Mouse (Mus musculus) ES-E14 (cell line): Measurements from ENCODE around the gene Samm50. TPM values are rescaled to one million over a fixed set of nuclear protein-coding genes. Genes with fewer than 3 reads are reported as not detected.

Experiments
- DNase-seq: peaks from one replicate; pipeline ENCODE4 v3.0.0-alpha.2; 2013; ENCODE audit warnings: low read depth, low spot score
- H3K27ac ChIP-seq: 2 replicates; pipeline ENCODE4 v1.5.1; 2012; ENCODE audit warnings: low read depth, mild to moderate bottlenecking, low read length, moderate library complexity, mixed read lengths; ENCODE audit not compliant: poor library complexity, insufficient read depth, severe bottlenecking
- H3K36me3 ChIP-seq: 2 replicates; pipeline ENCODE4 v1.6.1; 2012; ENCODE audit warnings: mild to moderate bottlenecking, low read length, moderate library complexity, mixed read lengths; ENCODE audit not compliant: control insufficient read depth, poor library complexity, insufficient read depth, severe bottlenecking
- H3K4me1 ChIP-seq, 2 experiments: fragments of 150-350 bp in 1 of 2; sonication (generic) in 1 of 2; 2 replicates each; pipeline ENCODE4 v1.6.1; 2012; ENCODE audit warnings: low read length in 2 of 2, mild to moderate bottlenecking in 1 of 2, mixed read lengths in 1 of 2; ENCODE audit not compliant: control insufficient read depth in 2 of 2, insufficient read depth in 2 of 2, poor library complexity in 1 of 2
- H3K4me3 ChIP-seq, 2 experiments: fragments of 150-350 bp in 1 of 2; sonication (generic) in 1 of 2; 2 replicates each; pipeline ENCODE4 v1.5.1; 2012; ENCODE audit warnings: low read length in 2 of 2, low read depth in 1 of 2, mild to moderate bottlenecking in 1 of 2, mixed read lengths in 1 of 2; ENCODE audit not compliant: insufficient read depth in 1 of 2, poor library complexity in 1 of 2, severe bottlenecking in 1 of 2
- H3K9ac ChIP-seq: 2 replicates; pipeline ENCODE4 v1.6.1; 2012; ENCODE audit warnings: low read depth, mild to moderate bottlenecking, low read length, mixed read lengths; ENCODE audit not compliant: poor library complexity, insufficient read depth, severe bottlenecking
- H3K9me3 ChIP-seq: fragments of 150-350 bp; sonication (generic); 2 replicates; pipeline ENCODE4 v1.6.1; 2012; ENCODE audit warnings: low read depth, mild to moderate bottlenecking, low read length; ENCODE audit not compliant: control insufficient read depth, insufficient read depth
- CHD2 ChIP-seq: IDR thresholded peaks from 2 replicates; pipeline ENCODE4 v1.6.1; 2014; ENCODE audit warnings: mild to moderate bottlenecking, low read depth, low read length, inconsistent platforms
- HCFC1 ChIP-seq: IDR thresholded peaks from 2 replicates; pipeline ENCODE4 v1.6.1; 2012; ENCODE audit warnings: low read length, inconsistent platforms, borderline replicate concordance; ENCODE audit not compliant: insufficient read depth
- MAFK ChIP-seq: IDR thresholded peaks from 2 replicates; pipeline ENCODE4 v1.6.1; 2014; ENCODE audit warnings: mild to moderate bottlenecking, low read depth, low read length, inconsistent platforms; ENCODE audit not compliant: insufficient read depth
- ZC3H11A ChIP-seq: IDR thresholded peaks from 2 replicates; pipeline ENCODE4 v1.6.1; 2012; ENCODE audit warnings: low read depth, mild to moderate bottlenecking, inconsistent platforms, low read length, borderline replicate concordance
- ZNF384 ChIP-seq: IDR thresholded peaks from 2 replicates; pipeline ENCODE4 v1.6.1; 2012; ENCODE audit warnings: low read depth, low read length, inconsistent platforms
- in situ Hi-C, 2 experiments: fragments of 600-800 bp; cut with MboI; formaldehyde crosslinking; loops; one replicate each; pipeline ENCODE4 v1.15.1; 2025; ENCODE audit warnings: low sequenced_read_pairs in 2 of 2, inconsistent platforms in 1 of 2; ENCODE audit not compliant: unreplicated experiment in 2 of 2
- total RNA-seq: library from RNA; depleted of rRNA; stranded (reverse); fragments of 300-350 nt; gene quantifications from 2 replicates; pipeline ENCODE4 v1.2.3, GENCODE M21; 2012

Samm50 gene
- total RNA-seq, 1 experiment = 107 TPM

GRCm38 (mm10) chr15:84209517-84210412, 17.7 kb downstream of the Samm50 start:
- Histone ChIP-seq H3K9me3 (no peaks in the 10 kb centered on the region), H3K27ac (no peak overlapping the region), H3K9ac (no peak overlapping the region), H3K4me3 (no peak overlapping the region), H3K36me3 (peaks cover 67% of the 10 kb centered on the region), H3K4me1 (peaks cover 0 to 7% of the 10 kb centered on the region in 2 experiments; a peak in 1 of 4 replicates)
- no peak for DNase-seq
- TF ChIP-seq HCFC1 (no peak), MAFK (no peak), ZNF384 (no peak), CHD2 (no peak), ZC3H11A (no peak)
- in situ Hi-C loops = no loop called here

GRCm38 (mm10) chr15:84210461-84210860, 18.4 kb downstream of the Samm50 start:
- no peak overlapping the region for H3K4me3 ChIP-seq
- H3K27ac ChIP-seq = no peak overlapping the region
- TF ChIP-seq ZC3H11A = no peak
- peak; percentile 48; the same call in 1 of the 2 replicates for TF ChIP-seq MAFK
- in situ Hi-C loops = no loop called here
- DNase-seq = no peak
- no peaks in the 10 kb centered on the region for H3K9me3 ChIP-seq
- H3K9ac ChIP-seq = no peak overlapping the region
- H3K36me3 ChIP-seq = peaks cover 64% of the 10 kb centered on the region
- H3K4me1 ChIP-seq = peaks cover 0 to 14% of the 10 kb centered on the region in 2 experiments; a peak in 1 of 4 replicates

GRCm38 (mm10) chr15:84210941-84211340, 18.9 kb downstream of the Samm50 start:
- Histone ChIP-seq H3K9me3 (no peaks in the 10 kb centered on the region), H3K27ac (no peak overlapping the region), H3K4me1 (peaks cover 0 to 14% of the 10 kb centered on the region in 2 experiments; a peak in 1 of 4 replicates), H3K36me3 (peaks cover 59% of the 10 kb centered on the region), H3K4me3 (no peak overlapping the region), H3K9ac (no peak overlapping the region)
- TF ChIP-seq HCFC1 (no peak), MAFK (no peak), ZC3H11A (no peak), CHD2 (no peak), ZNF384 (no peak)
- no peak for DNase-seq
- in situ Hi-C loops = no loop called here

- Histone ChIP-seq H3K4me3 (no peak overlapping the region), H3K9ac (no peak overlapping the region), H3K9me3 (no peaks in the 10 kb centered on the region), H3K36me3 (peaks cover 53% of the 10 kb centered on the region), H3K27ac (no peak overlapping the region), H3K4me1 (peaks cover 0 to 17% of the 10 kb centered on the region in 2 experiments; a peak in 2 of 4 replicates)
- in situ Hi-C loops = no loop called here
- no peak for DNase-seq
- TF ChIP-seq CHD2 = no peak
Observed at GRCm38 (mm10) chr15:84211564-84211963, 19.5 kb downstream of the Samm50 start.
